Mouse (Mus musculus) neutrophil, adult 59 days (primary cell): Measurements from ENCODE around the gene Gm3636. TPM values are rescaled to one million over a fixed set of nuclear protein-coding genes. Genes with fewer than 3 reads are reported as not detected.

ENCODE experiments used
- total RNA-seq, 2 experiments: library from RNA; stranded (reverse); gene quantifications; 1 replicate in 1 of 2; 2 replicates in 1 of 2; pipeline ENCODE4 v1.2.4; 2023

Gm3636 gene
- not detected for total RNA-seq

GRCm38 (mm10) chr14:6742232-6742631 lies at the start of gene Gm3636:
Gene Gm3636, minus strand, starts transcription at chr14:6742332.

GRCm38 (mm10) chr14:6774311-6774710 lies 32.2 kb upstream of the Gm3636 start, which contains the start of gene Gm8362:
Gene Gm8362, minus strand, starts transcription at chr14:6774411.

DNA sequence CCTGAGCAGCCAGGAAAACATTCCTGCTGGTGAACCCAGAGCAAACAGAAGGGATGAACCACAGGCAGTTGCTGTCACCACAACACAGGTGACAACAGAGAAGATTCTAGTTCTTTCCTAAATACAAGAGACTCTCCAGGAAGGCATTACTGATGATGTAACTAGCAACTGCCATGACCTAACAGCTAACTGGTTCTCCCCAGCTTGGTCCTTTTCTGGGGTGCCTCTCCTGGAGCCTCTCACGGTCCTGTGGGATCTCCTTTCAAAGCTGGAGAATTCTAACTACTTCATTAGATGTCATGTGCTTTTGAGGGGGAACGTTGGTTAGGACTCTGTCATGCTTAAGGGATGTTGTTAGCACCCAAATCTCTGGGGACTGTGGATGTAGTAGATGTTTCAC lies 22.0 kb downstream of the Gm3636 start, which contains the start of gene Gm8050:
Gm8050 (minus strand) TSS at position 101 of the 400 bp plus-strand sequence.

Other genes starting within 250 kb of the Gm3636 start
- gene Gm8356, start 205.0 kb downstream of the Gm3636 start, total RNA-seq, result not detected
- not detected for gene Gm3629, start 151.7 kb downstream of the Gm3636 start, total RNA-seq
- not detected for gene Gm3460, start 119.9 kb downstream of the Gm3636 start, total RNA-seq
- gene Gm10251, start 58.2 kb downstream of the Gm3636 start, total RNA-seq, result not detected
- gene Gm8050, start 22.1 kb downstream of the Gm3636 start, total RNA-seq, result not detected
- gene Gm8362, start 32.1 kb upstream of the Gm3636 start, total RNA-seq, result not detected
- gene Gm3642, start 98.0 kb upstream of the Gm3636 start, total RNA-seq, result not detected
- gene Gm3667, start 147.6 kb upstream of the Gm3636 start, total RNA-seq, result not detected
- gene Gm6356, start 231.5 kb upstream of the Gm3636 start, total RNA-seq, result not detected